10 mouse cellular contexts compared by ENCODE assay signal in genomic region chr11:57465025-57465424, GRCm38 (mm10). TPM values are rescaled to one million over a fixed set of nuclear protein-coding genes. Genes with fewer than 3 reads are reported as not detected.
A peak's percentile ranks its signal among the peaks of the same experiment; 100 is the strongest.
DNase-seq lines count a peak whose midpoint lies in the region; ATAC-seq lines count a peak whose summit lies in the region.
"Had no signal": no experiment of that assay in that cellular context is flagged by ENCODE, and none has a peak within 500 bp of the region (broad histone marks: within the 10 kb centered on the region; RNA-seq: fewer than 3 reads in every experiment).

No protein-coding gene starts in this region.

- H3K27ac ChIP-seq in liver, embryonic 12.5 days = no peak overlapping the region

- no peak for ATAC-seq in CD4-positive, CD25-positive, alpha-beta regulatory T cell, adult 4 months
- no peak for ATAC-seq in liver, embryonic 12.5 days

- no peak overlapping the region for H3K9ac ChIP-seq in liver, embryonic 12.5 days

- H3K4me3 ChIP-seq in liver, embryonic 12.5 days = no peak overlapping the region
- H3K4me3 ChIP-seq: myocyte had no signal

- WGBS in liver, embryonic 12.5 days (ENCODE audit: insufficient replicate concordance) = 34% methylated on average over 8 of the region's 8 CpGs

- H3K36me3 ChIP-seq in liver, embryonic 12.5 days = no peaks in the 10 kb centered on the region

- H3K27me3 ChIP-seq in liver, embryonic 12.5 days (replicated peaks) = peaks cover 3% of the 10 kb centered on the region; the same call in 1 of the 2 replicates

- H3K4me1 ChIP-seq in liver, embryonic 12.5 days = no peaks in the 10 kb centered on the region

- no peak overlapping the region for H3K4me2 ChIP-seq in liver, embryonic 12.5 days

- no peaks in the 10 kb centered on the region for H3K9me3 ChIP-seq in liver, embryonic 12.5 days (replicated peaks)

- DNase-seq in CD4-positive, CD25-positive, alpha-beta regulatory T cell, adult 2 months (ENCODE audit: low read depth, low spot score) = peak; percentile 46
- peak; percentile 17 for DNase-seq in liver
- peak; percentile 59 to 63 for DNase-seq in adrenal gland, postnatal 36 days
- peak; percentile 14 for DNase-seq in lung, postnatal 36 days
- DNase-seq in cerebellum, postnatal 4 days (ENCODE audit: low spot score in 2 of 2) = no peak
- DNase-seq in frontal cortex, postnatal 14 days (ENCODE audit: low spot score in 2 of 2) = no peak
- DNase-seq: heart, postnatal 36 days had no signal

RNA-seq across cellular contexts. Expression of gene Fam114a2, which starts 53.4 kb away (rescaled TPM):
- 100 to 1,000 TPM; 117 to 160 TPM for polyA plus RNA-seq in CD4-positive, CD25-positive, alpha-beta regulatory T cell, adult 4 months (2017; shearing (Covaris generic))
- 37.2 and 42.1 TPM in 2 replicates for polyA plus RNA-seq in liver, embryonic 12.5 days (2016; fragmentation: Nextera tagmentation; extraction: Ambion mirVana)
- total RNA-seq in adrenal gland, postnatal 36 days (2021) = 10 to 100 TPM; 56.8 to 72.0 TPM

RNA-seq across cellular contexts. Expression of gene Mfap3, which starts 53.4 kb away (rescaled TPM):
- polyA plus RNA-seq in CD4-positive, CD25-positive, alpha-beta regulatory T cell, adult 4 months (2017; shearing (Covaris generic)) = 10 to 100 TPM; 44.6 to 46.0 TPM
- 14.6 and 15.9 TPM in 2 replicates for polyA plus RNA-seq in liver, embryonic 12.5 days (2016; fragmentation: Nextera tagmentation; extraction: Ambion mirVana)
- 10 to 100 TPM; 25.5 to 29.7 TPM for total RNA-seq in adrenal gland, postnatal 36 days (2021)

Comparison
In these comparisons a context has a peak if more than half of its experiments do, and no peak if none do; other contexts are left out.
1. DNase-seq: peak in CD4-positive, CD25-positive, alpha-beta regulatory T cell, adult 2 months (single experiment), liver (single experiment), adrenal gland, postnatal 36 days (2 of 2) and lung, postnatal 36 days (single experiment); none in cerebellum, postnatal 4 days (0 of 2) and frontal cortex, postnatal 14 days (0 of 2).